Mouse (Mus musculus) cortical plate, adult 2 months (tissue): ENCODE results near the gene Fam173a.

Experiments used
- CTCF ChIP-seq: fragments of 200-500 bp; IDR thresholded peaks from 2 replicates; pipeline ENCODE4 v1.5.1; 2011; ENCODE audit warnings: mild to moderate bottlenecking, control low read depth, low read length; ENCODE audit not compliant: insufficient read depth; ENCODE audit errors: extremely low read depth
- POLR2A ChIP-seq: fragments of 200-500 bp; IDR thresholded peaks from 2 replicates; pipeline ENCODE4 v1.6.1; 2011; ENCODE audit warnings: mild to moderate bottlenecking, low read length, control low read depth; ENCODE audit not compliant: insufficient read depth; ENCODE audit errors: extremely low read depth

GRCm38 (mm10) chr17:25840519-25840918, 47.8 kb upstream of the Fam173a start:
- no peak for TF ChIP-seq CTCF
- TF ChIP-seq POLR2A, result no peak
